Mouse (Mus musculus) forelimb bud, embryonic 11.5 days (tissue): ENCODE results near the gene Prss21.

Experiments
- DNase-seq: peaks from one replicate; pipeline ENCODE4 v3.0.0-alpha.2; 2012; ENCODE audit warnings: low read depth, low spot score

Gene Prss21

DNA sequence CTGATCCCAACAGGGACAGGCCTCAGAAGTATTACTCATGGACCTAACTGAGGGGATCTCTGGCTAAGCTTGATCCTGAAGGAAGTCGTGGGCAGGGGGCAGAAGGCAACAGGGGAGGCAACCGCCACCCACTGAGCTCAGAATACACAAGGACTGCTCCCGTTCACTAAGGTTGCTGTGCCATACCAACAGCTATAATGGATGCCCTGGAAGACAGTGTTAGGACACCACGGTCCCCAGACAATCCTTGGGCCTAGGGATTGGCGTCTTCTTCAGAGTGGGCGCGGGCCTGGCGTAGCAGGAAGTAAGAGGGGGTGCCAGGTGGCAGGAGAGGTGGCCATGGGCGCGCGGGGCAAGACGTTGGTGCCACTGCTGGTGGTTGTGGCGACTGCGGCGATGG is at the start of gene Prss21:
TSS of gene Prss21 (plus strand) at position 301 of the 400 bp plus-strand sequence.
- no peak for DNase-seq

DNA sequence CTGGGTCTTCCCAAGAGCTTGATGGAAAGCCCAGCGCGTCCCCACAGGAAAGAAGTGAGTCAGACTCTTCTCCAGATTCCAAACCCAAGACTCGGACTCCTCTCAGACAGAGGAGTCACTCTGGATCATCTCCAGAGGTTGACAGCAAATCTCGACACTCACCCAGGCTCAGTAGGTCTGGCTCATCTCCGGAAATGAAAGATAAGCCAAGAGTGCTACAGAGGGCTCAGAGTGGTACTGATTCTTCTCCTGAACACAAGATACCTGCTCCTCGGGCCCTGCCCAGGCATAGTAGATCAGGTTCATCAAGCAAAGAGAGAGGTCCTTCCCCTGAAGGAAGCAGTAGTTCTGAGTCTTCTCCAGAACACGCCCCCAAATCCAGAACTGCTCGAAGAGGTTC is 49.3 kb upstream of the Prss21 start:
- DNase-seq = no peak

DNA sequence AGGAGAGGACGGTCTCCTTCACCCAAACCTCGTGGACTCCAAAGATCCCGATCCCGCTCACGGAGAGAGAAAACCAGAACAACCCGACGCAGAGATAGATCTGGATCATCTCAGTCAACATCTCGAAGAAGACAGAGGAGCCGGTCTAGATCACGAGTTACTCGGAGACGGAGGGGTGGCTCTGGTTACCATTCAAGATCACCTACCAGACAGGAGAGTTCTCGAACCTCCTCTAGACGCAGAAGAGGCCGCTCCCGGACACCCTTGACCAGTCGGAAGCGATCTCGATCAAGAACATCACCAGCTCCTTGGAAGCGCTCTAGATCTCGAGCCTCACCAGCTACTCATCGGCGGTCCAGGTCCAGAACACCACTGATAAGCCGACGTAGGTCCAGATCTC is 48.6 kb upstream of the Prss21 start:
- DNase-seq = no peak

DNA sequence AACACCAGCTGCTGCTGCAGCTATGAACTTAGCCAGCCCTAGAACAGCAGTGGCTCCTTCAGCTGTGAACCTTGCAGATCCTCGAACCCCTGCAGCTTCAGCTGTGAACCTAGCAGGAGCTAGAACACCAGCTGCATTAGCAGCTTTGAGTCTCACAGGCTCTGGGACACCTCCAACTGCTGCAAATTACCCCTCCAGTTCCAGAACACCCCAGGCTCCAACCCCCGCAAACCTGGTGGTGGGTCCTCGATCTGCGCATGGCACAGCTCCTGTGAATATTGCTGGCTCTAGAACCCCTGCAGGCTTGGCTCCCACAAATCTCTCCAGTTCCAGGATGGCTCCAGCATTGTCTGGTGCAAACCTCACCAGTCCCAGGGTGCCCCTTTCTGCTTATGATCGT is 47.1 kb upstream of the Prss21 start:
- no peak for DNase-seq

DNA sequence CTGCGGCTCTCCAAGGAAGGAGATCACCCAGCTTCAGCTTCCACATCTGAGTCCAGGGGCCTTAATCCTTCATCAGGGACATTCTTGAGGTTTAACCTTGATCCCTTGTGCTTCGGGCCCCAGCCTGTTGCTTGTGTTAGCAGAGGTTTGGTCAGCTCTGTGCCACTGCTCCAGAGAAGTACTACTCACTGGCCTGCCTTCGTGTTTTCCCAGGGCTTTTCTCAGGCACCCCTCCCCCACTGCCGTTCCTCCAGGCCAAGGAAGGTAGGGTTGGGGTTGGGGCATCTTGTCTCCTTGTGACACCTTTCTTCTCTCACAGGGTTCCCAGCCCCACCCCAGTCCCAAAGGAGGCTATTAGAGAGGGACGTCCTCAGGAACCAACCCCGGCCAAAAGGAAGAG is 45.8 kb upstream of the Prss21 start:
- DNase-seq = no peak

DNA sequence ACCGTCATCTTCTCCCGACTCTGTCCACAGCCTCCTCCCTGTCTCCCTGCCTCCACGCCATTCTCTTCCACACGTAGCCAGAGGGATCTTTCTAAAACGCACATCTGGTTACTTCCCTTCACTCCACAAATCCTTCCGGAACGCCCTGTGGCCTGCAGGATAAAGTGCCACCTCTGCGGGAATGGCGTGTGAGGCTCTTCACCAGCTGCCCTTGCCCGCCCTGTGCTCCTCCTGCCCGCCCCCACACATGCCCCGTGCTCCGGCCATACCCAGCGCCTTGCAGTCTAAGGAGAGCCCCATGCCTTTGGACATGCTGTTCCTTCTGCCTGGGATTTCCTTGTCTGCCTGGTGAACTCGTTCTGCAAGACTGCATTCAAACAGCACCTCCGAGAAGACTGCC is 44.8 kb upstream of the Prss21 start:
- DNase-seq = no peak

DNA sequence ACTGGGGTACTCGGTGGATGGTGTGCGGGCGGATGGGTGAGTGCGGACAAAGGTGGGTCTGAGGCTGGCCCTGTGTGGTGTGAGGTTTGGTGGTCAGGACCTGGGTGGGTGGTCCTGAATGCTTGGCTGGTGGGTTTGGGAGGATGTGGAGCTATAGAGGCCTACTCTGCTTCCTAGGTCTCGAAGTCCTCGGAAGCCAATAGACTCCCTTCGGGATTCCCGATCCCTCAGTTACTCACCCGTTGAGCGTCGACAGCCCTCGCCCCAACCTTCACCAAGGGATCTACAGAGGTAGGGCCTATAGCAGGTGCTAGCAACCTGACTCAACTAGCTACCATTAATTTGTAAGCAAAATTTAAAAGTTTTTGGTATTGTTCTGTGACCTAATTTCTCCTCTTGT is 44.2 kb upstream of the Prss21 start:
- no peak for DNase-seq

DNA sequence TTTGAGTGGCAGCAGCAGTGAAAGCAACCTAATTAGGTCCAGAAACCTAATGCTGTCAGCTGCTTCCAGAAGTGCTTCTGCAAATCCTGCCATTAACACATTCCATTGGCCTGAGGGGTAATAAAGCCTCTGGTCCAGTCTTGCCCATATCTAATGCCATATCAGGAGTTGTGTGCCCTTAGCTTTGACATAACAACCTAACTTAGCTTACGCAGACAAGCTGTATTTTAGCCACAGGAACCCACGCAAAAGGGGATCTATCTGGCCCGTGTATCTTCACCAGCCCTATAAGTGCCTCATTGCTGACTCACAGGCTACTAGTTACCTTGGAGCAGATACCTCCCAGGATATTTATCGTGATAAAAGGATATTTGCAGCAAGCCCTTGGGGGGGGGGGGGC is 42.3 kb upstream of the Prss21 start:
- no peak for DNase-seq

DNA sequence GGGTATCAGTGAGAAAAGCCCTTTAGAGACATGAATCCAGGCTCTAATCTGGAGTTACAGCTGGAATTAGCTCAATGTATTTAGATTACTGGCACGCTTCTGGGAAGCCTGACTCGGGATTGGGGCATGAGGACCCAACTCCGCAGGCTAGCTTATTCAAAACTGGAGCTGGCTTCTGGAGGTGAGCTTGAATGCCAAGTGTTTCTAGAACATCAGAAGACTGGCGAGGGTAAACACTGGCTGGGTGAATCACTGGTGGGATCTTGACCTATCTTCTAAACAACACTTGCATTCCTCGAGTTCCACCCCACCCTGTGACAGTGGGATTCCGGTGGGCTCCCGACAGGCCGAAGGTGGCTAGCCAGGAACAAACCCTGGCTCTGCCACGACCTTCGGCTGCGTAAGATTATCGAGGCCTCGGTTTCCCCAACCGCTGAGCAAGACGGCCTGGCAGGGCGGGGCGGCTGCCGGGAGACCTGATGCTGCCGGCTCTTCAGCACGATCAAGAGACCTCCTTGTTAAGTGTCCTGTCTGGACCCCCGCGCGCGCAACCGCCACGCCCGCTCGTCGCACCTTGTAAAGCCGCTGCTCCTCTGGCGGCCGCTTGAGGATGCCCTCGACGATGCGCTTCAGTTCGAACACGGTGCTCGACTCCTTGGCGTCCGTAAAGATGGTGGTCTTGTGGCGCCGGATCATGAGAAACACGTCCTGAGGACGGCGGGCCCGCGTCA is 39.4 kb upstream of the Prss21 start:
- DNase-seq = peak; percentile 44

DNA sequence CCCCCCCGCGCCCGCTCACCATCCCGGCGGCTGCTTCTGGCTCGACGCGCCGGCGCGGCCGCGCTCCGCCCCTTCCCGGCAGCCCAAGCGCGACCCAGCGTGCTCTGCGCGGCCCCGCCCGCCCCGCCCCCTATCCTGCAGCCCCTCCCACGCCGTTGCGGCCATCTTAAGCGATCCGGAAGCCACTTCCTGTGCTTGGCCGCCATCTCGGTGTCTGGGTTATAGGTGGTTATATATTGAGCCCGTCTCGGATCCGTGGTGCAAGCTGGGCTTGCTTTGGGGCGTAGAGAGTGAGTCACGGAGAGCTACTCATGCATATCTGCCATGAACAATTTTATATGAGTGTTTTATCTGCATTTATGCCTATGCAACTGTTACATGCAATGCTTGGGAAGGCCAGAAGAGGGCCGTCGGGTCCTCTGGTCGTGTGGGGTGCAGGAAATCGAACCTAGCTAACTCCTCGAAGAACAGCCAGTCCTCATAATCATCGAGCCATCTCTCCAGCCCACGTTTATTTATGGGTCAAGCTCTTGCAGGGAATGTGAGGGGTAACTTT is 38.7 kb upstream of the Prss21 start, which contains the start of gene Elob:
TSS of gene Elob (minus strand) at position 73 of the 556 bp plus-strand sequence.
- peak; percentile 86 for DNase-seq

DNA sequence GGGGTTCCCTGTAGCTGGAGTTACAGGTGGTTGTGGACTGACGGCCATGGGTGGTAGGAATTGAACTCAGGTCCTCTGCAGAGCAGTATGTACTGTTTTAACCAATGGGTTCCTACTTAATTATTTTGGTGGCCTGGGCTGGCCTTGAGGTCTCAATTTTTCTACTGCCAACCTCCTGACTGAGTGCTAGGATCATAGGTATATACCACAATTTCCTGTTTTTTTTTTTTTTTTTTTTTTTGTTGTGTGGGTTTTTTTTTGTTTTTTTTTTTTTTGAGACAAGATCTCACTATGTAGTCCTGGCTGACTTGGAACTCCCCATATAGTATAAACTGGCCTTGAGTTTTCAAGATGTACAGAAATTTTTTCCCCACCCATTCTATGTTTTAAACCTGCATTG is 36.7 kb upstream of the Prss21 start:
- DNase-seq = no peak

DNA sequence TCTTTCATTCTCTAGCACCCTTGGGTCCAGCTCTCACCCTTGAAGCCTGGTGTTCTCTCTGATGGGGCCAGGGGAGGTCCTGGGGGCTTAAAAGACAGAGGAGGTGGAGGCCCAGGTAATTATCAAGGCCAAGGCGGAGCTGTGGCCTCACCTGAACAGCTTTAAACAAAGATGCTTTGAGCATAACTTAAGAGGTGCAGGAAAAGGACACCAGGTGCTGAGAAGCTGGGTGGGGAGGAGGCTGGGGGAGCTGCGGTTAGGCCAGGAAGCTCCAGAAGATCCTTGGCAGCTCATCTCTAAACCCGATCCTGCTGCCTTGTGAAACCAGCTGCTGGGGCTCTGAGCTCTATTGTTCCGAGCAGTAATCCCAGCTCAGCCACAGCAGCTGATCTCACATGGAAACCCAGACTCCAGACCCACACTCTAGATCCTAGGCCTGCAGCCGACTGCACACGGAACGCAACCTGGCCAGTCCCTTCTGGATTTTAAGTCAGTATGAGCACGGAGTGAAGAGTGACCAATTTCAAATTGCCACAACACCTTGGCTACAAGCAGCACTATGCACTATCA is 31.8 kb upstream of the Prss21 start, which contains the start of gene Prss33:
TSS of gene Prss33 (minus strand) at position 51 of the 570 bp plus-strand sequence.
- DNase-seq = no peak

DNA sequence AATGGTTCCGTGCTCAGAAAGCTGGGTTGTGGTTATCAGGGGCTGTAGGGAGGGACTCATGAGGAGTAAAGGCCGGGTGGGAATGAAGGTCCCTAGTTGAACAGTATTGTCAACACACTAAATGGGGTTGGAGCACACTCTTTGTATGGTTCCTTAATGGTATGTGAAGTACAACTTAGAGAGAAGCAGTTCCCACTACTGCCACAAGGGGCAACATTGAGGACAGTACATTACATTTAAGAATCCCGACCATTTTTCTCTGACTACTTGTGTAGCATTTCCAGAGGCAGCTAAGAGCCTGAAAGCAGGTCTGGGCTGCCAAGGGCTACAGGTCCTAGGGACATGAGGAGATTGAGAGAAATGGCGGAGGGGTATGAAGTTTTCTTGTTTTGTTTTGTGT is 26.7 kb upstream of the Prss21 start:
- DNase-seq = peak; percentile 82

DNA sequence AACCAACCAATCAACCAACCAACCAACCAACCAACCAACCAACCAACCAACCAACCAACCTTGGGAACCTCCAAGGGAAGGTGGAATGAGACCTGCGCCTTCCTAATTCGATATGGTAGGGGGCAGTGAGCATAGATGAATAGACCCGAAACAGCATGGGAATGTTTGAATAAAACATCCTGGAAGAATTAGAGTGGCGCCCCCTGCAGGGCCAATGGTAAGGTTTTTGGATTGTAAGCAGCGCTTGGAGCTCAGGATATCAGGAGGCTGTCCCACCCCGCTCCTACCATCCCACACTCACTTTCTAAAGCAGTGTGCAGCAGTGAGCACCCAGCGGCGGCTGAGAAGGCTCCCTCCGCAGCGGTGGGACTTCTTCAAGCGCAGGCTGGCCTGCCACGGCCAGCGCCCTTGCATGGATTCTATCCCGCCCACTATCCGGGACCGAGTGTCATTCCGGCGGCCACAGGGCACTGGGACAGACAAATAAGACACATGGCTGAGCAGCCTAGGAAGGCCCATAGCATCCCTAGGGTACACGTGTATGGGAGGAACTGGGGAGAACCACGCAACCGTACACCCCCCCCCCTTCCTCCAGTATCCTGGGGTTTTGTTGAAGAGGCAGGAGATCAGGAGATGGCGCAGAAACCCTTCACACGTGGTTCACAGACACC is 24.6 kb upstream of the Prss21 start:
- peak; percentile 52 for DNase-seq

DNA sequence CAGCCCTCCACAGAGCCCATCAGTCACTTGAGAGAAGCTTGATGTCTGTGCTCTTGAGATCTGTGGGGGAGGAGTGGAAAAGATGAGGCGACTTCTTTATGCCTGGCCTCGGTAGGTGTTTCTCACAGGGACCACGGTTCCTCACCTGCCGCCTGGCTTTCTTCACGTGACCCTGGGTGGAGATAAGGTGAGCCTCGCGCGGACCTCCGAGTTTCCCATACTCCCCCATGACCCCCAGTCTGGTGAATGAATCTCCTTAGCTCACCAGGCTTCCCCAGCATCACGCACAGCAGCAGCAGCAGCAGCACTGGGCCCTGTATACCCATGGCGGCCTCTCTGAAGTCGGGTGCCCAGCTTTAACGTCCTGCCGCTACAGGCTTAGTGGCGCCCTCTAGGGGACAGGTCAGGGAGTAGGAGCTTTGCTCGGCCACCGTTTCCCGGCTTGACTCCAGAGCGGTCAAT is 24.0 kb upstream of the Prss21 start, which contains the start of the genes Prss32 and Prss41:
TSS of gene Prss32 (plus strand) at position 44 of the 462 bp plus-strand sequence.
TSS of gene Prss41 (minus strand) at position 361 of the 462 bp plus-strand sequence.
- DNase-seq = peak; percentile 72

DNA sequence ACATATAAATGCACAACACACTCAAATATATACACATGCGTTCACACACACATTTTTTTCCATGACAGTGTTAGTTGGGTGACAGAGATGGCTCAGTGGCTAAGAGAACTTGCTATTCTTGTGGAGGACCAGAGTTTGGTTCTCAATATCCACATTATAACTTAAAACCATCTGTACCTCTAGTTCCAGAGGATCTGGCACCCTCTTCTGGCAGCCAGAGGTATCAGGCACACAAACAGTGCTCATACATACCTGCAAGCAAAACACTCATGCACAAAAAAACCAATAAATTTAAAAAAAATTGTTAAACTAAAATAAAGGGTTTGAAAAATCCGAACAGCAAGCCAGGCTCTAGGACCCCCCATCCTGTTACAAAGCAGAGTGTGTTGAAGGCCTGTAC is 17.8 kb upstream of the Prss21 start:
- DNase-seq = no peak

DNA sequence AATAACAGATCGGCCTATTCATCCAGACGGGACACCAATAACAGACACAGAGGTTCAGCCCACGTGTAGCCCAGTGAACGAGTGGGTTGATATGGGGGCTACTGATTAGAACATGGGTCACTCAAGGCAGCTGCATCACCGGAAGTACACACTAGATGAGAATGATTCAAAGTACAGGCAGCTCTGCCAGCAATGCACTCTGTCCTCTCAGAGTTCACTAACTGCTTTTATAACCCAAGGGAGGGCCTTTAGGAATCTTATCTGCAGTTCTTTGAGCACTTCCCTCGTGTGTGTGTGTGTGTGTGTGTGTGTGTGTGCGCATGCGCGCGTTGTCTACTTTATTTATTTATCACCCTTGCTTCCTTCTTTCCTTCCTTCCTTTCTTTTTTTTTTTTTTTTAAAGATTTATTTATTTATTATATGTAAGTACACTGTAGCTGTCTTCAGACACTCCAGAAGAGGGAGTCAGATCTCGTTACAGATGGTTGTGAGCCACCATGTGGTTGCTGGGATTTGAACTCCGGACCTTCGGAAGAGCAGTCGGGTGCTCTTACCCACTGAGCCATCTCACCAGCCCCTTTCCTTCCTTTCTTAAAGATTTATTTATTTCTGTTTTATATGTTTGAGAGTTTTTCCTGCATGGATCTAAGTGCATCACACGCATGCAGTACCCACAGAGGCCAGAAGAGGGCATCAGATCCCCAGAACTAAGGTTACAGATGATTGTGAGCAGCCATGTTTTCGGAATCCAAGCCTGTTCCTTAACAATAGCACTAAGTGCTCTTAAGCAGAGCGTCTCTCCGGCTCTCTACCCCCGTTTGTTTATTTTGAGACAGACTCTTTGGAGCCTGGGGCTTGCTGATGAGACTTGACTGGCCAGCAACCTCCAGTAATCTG is 16.8 kb upstream of the Prss21 start:
- peak; percentile 75 for DNase-seq

DNA sequence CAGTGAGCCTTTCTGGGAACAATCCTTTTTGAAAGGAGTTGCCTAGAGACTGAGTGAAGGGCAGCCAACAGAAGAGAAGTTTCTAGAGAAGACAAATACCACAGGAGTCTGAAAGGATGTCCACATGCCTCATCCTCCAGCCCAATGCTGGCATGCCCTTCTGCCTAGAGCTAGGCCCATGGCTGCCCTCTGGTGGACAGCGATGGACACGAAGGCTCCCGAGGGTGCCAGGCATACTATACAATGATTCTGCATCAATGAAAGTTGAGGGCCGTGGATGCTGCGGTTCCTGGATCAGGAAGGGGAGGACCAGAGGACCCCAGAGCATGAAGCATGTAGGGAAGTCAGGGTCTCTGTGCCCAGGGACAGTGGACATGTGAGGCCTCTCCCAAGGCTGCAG is 14.6 kb upstream of the Prss21 start:
- DNase-seq = peak; percentile 24

DNA sequence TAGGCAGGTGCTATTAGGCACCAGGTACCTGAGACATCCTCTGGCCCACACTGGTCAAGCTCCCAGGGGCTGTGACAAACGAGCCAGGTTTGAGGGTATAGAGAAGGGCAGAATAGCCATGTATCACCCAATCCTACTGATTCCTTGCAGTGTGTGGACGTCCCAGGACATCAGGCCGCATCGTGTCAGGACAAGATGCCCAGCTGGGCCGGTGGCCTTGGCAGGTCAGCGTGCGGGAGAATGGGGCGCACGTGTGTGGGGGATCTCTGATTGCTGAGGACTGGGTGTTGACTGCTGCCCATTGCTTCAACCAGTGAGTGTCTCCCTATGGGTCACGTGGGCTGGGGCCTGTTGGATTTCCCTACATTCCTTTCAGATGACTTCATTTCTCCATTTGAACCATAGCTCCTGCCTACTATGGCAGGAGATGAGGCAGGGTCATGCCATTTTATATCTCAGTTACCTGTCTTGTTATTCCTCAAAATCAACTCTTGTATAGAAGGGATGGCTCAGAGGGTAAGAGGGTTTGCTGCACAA is 13.6 kb upstream of the Prss21 start:
- no peak for DNase-seq

DNA sequence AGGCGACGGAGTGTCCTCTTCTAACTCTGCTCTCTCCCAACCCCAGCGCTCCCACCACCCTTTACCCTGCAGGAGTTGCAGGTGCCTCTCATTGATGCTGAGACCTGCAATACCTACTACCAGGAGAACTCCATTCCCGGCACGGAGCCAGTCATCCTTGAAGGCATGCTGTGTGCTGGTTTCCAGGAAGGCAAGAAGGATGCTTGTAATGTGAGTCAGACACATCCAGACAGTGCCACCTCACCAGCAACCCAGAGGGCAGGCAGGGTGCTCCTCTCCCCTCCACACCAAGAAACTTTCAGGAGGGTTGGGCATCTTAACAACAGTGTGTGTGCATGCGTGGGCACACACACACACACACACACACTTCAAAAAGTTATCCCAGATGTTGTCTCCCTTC is 10.7 kb upstream of the Prss21 start:
- no peak for DNase-seq

DNA sequence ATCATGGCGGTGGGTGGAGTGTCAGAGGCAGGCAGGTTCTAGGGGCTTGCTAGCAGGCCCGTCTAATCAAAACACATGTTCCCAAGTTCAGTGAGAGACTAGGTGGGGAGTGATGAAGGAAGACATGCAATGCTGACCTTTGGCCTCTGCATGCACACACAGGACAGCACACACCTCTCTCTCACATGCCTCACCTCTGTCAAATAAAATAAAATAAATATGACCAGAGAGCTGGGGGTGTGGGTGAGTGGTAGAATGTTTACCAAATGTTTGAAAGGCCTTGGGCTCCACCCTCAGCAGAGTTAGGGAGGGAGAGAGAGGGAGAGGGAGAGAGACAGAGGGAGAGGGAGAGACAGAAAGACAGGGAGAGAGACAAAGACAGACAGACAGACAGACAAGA is 9.9 kb upstream of the Prss21 start:
- no peak for DNase-seq
